Mouse (Mus musculus): ENCODE measurements around the gene Xcl1. TPM values are rescaled to one million over a fixed set of nuclear protein-coding genes. Genes with fewer than 3 reads are reported as not detected.
"Not testable (repeated sequence)": the region's sequence is repeated elsewhere in the genome, so short reads cannot be mapped to it uniquely, and the experiment has no call there.

Xcl1 gene
- polyA plus RNA-seq (2014; fragmentation: Nextera tagmentation; extraction: Ambion mirVana) = not detected in 2 replicates

DNA sequence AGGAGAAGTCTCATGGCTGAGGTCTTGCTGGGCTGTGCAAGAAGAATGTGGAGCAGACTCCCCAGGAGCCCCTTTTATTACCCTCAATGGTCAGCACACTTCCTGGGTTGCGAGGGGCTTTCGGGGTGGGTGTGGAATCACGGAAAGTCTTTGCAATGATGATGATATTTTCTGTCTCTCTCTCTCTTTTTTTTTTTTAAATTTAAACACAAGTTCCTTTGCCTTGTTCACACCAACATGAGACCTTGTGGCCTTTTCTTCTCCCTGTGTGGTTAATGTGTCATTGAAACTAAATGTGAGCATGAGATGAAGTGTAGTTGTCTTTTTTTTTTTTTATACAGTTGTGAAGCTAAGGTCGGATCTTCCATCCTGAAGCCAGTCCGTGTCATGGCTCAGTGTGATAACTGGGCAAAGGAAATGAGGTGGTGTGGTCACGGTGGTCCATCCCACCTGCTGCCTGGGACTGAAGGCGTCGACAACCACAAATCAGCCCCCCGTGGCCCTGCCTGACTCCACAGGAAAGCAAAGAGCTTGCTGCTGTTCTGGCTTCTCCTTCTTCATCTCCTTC, at the start of gene Xcl1:
Xcl1 (minus strand) TSS at position 51 of the 568 bp plus-strand sequence.
- no peak within 1 kb of the TSS for H3K27ac ChIP-seq (replicated peaks in 1 of 2; ENCODE audit: control insufficient read depth in 1 of 2, insufficient read depth in 1 of 2, low read depth in 2 of 2, low read length in 2 of 2)

DNA sequence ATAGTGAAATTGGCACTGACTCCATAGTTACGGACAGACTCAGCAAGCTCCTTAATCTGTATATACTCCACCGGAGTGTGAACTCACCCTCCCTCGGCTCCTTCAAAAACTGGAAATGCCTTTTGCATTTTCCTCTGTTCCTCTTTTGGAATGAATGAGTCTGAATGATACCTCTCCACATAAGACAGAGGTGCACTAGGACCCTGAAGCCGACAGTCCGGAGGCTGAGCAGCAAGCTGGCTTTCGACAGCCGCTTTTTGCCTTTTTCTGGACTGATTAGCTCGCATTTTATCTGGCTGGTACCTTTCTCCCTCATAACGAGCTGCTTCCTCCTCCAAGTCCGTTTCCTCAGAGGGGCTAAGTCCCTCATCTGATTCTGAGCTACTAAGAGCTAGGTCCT, 49.4 kb upstream of the Xcl1 start:
- H3K4me2 ChIP-seq (ENCODE audit: low read length); H3K4me1 ChIP-seq (ENCODE audit: control insufficient read depth in 2 of 2, insufficient read depth in 2 of 2, low read length in 2 of 2); H3K27ac ChIP-seq (replicated peaks in 1 of 2; ENCODE audit: control insufficient read depth in 1 of 2, insufficient read depth in 1 of 2, low read depth in 2 of 2, low read length in 2 of 2); H3K27me3 ChIP-seq (ENCODE audit: control insufficient read depth, insufficient read depth, low read length); H3K9ac ChIP-seq (ENCODE audit: low read length); H3K4me3 ChIP-seq (ENCODE audit: control insufficient read depth in 1 of 2, insufficient read depth in 1 of 2, low read depth in 1 of 2, low read length in 2 of 2); ATAC-seq (ENCODE audit: insufficient number of reproducible peaks, insufficient read depth, low FRiP score, low read depth); H3K36me3 ChIP-seq (ENCODE audit: control insufficient read depth, insufficient read depth, low read length): not testable (repeated sequence)
- WGBS = 81% methylated on average over 10 of the region's 10 CpGs
- peaks cover 13% of the 10 kb centered on the region for H3K9me3 ChIP-seq (ENCODE audit: control insufficient read depth, low read length)

More for the DNA sequence above, at the start of gene Xcl1:
- Histone ChIP-seq H3K9me3 (ENCODE audit: control insufficient read depth, low read length) (no peaks in the 10 kb centered on the region), H3K4me3 (ENCODE audit: control insufficient read depth in 1 of 2, insufficient read depth in 1 of 2, low read depth in 1 of 2, low read length in 2 of 2) (no peak within 1 kb of the TSS), H3K27me3 (ENCODE audit: control insufficient read depth, insufficient read depth, low read length) (no peaks in the 10 kb centered on the region), H3K9ac (ENCODE audit: low read length) (no peak within 1 kb of the TSS), H3K4me1 (ENCODE audit: control insufficient read depth in 2 of 2, insufficient read depth in 2 of 2, low read length in 2 of 2) (no peaks in the 10 kb centered on the region), H3K4me2 (ENCODE audit: low read length) (no peak within 1 kb of the TSS), H3K36me3 (ENCODE audit: control insufficient read depth, insufficient read depth, low read length) (no peaks in the 10 kb centered on the region)
- no peak for ATAC-seq (ENCODE audit: insufficient number of reproducible peaks, insufficient read depth, low FRiP score, low read depth)
- WGBS = 59% methylated on average over 9 of the region's 9 CpGs

DNA sequence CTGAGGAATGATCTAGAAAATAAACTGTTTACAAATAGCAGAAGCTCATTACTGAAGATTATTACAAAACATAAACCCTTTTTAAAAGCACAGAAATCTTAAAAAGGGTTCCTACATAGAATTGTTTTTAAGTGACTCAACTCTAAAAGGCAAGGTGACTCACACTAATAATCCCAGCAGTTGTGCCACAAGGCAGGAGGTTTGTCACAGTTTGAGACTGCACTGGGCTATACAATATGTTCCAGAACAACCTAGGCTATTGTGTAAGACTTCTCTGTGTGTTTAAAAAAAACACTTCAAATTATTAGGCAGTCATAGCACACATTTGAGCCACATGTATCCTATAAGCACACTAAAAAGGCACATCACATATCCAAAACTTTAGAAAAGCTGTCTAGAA, 42.0 kb upstream of the Xcl1 start:
- no peaks in the 10 kb centered on the region for H3K9me3 ChIP-seq (ENCODE audit: control insufficient read depth, low read length)
- ATAC-seq (ENCODE audit: insufficient number of reproducible peaks, insufficient read depth, low FRiP score, low read depth) = no peak
- no peaks in the 10 kb centered on the region for H3K27me3 ChIP-seq (ENCODE audit: control insufficient read depth, insufficient read depth, low read length)
- H3K4me1 ChIP-seq (ENCODE audit: control insufficient read depth in 2 of 2, insufficient read depth in 2 of 2, low read length in 2 of 2) = no peaks in the 10 kb centered on the region
- H3K9ac ChIP-seq (ENCODE audit: low read length) = no peak overlapping the region
- H3K36me3 ChIP-seq (ENCODE audit: control insufficient read depth, insufficient read depth, low read length) = no peaks in the 10 kb centered on the region
- H3K4me3 ChIP-seq (ENCODE audit: control insufficient read depth in 1 of 2, insufficient read depth in 1 of 2, low read depth in 1 of 2, low read length in 2 of 2) = no peak overlapping the region
- H3K27ac ChIP-seq (replicated peaks in 1 of 2; ENCODE audit: control insufficient read depth in 1 of 2, insufficient read depth in 1 of 2, low read depth in 2 of 2, low read length in 2 of 2) = no peak overlapping the region
- H3K4me2 ChIP-seq (ENCODE audit: low read length) = no peak overlapping the region

DNA sequence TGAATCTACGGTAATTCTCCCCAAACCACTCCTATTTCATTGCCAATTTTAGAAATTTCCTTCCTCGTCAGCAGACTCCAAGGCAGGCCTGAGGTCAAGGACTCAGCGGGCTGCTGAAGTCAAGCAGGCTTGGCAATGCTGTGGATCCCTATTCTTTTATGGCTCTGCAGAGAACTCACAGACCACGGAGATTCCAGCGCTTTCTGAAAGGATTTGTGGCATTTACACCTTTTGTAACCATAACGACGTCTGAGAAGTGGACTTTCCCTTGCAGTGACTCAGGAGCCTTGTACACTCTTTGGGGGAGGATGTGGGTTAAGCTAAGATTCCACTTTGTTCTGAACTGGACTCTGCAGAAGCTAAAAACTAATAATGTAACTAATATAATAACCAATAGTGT, 40.4 kb upstream of the Xcl1 start:
- H3K9ac ChIP-seq (ENCODE audit: low read length) = no peak overlapping the region

DNA sequence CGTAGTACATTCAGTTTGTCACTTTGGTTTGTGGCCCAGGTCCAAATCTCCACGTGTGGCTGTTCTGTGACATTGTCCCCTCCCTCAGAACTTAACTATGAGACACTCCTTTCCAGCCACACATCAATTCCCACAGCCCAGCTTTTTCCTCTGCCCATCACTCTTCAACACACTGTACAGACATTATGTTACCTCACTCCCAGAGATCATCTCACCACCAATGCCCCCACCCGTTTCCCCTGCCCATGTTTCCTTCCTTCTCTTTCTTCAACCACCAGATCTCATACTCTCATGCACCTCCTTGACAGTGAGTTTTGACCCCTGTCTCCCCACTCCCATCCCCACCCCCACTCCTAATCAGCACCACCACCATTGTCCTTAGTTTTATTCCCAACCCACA, 39.9 kb upstream of the Xcl1 start:
- H3K27me3 ChIP-seq (ENCODE audit: control insufficient read depth, insufficient read depth, low read length) = no peaks in the 10 kb centered on the region
- WGBS = 79% methylated on average over 3 of the region's 3 CpGs

More for the DNA sequence above, 40.4 kb upstream of the Xcl1 start:
- H3K4me3 ChIP-seq (ENCODE audit: control insufficient read depth in 1 of 2, insufficient read depth in 1 of 2, low read depth in 1 of 2, low read length in 2 of 2) = no peak overlapping the region
- WGBS = 68% methylated on average over 7 of the region's 7 CpGs
- no peak overlapping the region for H3K4me2 ChIP-seq (ENCODE audit: low read length)
- H3K9me3 ChIP-seq (ENCODE audit: control insufficient read depth, low read length) = no peaks in the 10 kb centered on the region
- H3K27me3 ChIP-seq (ENCODE audit: control insufficient read depth, insufficient read depth, low read length) = no peaks in the 10 kb centered on the region
- H3K4me1 ChIP-seq (ENCODE audit: control insufficient read depth in 2 of 2, insufficient read depth in 2 of 2, low read length in 2 of 2) = no peaks in the 10 kb centered on the region
- H3K36me3 ChIP-seq (ENCODE audit: control insufficient read depth, insufficient read depth, low read length) = no peaks in the 10 kb centered on the region
- ATAC-seq (ENCODE audit: insufficient number of reproducible peaks, insufficient read depth, low FRiP score, low read depth) = no peak
- no peak overlapping the region for H3K27ac ChIP-seq (replicated peaks in 1 of 2; ENCODE audit: control insufficient read depth in 1 of 2, insufficient read depth in 1 of 2, low read depth in 2 of 2, low read length in 2 of 2)

DNA sequence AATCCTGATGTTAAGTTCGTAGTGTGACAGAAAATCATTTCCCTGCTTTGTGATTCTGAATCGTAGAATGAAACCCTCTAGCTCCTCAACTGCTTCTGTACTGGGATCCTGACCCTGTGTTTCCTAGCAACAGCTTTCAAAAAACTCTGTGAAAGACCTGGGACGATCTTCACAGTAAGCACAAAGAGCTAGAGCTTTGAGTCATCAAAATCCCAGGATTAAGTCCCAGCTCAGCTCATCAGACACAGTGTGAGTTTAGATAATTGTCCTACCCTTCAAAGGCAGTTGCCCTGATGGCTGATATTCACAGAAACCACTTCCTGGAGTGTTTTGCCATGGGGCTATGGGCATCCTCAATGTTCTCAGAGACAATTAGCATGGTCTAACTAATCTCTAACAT, 38.5 kb upstream of the Xcl1 start:
- Histone ChIP-seq H3K27ac (replicated peaks in 1 of 2; ENCODE audit: control insufficient read depth in 1 of 2, insufficient read depth in 1 of 2, low read depth in 2 of 2, low read length in 2 of 2) (no peak overlapping the region), H3K4me1 (ENCODE audit: control insufficient read depth in 2 of 2, insufficient read depth in 2 of 2, low read length in 2 of 2) (no peaks in the 10 kb centered on the region), H3K36me3 (ENCODE audit: control insufficient read depth, insufficient read depth, low read length) (no peaks in the 10 kb centered on the region), H3K9me3 (ENCODE audit: control insufficient read depth, low read length) (no peaks in the 10 kb centered on the region), H3K4me2 (ENCODE audit: low read length) (no peak overlapping the region), H3K4me3 (ENCODE audit: control insufficient read depth in 1 of 2, insufficient read depth in 1 of 2, low read depth in 1 of 2, low read length in 2 of 2) (no peak overlapping the region), H3K27me3 (ENCODE audit: control insufficient read depth, insufficient read depth, low read length) (no peaks in the 10 kb centered on the region), H3K9ac (ENCODE audit: low read length) (no peak overlapping the region)
- 48% methylated on average over 3 of the region's 3 CpGs for WGBS
- ATAC-seq (ENCODE audit: insufficient number of reproducible peaks, insufficient read depth, low FRiP score, low read depth) = no peak

More for the DNA sequence above, 39.9 kb upstream of the Xcl1 start:
- Histone ChIP-seq H3K27ac (replicated peaks in 1 of 2; ENCODE audit: control insufficient read depth in 1 of 2, insufficient read depth in 1 of 2, low read depth in 2 of 2, low read length in 2 of 2) (no peak overlapping the region), H3K9ac (ENCODE audit: low read length) (no peak overlapping the region), H3K4me1 (ENCODE audit: control insufficient read depth in 2 of 2, insufficient read depth in 2 of 2, low read length in 2 of 2) (no peaks in the 10 kb centered on the region), H3K4me3 (ENCODE audit: control insufficient read depth in 1 of 2, insufficient read depth in 1 of 2, low read depth in 1 of 2, low read length in 2 of 2) (no peak overlapping the region), H3K4me2 (ENCODE audit: low read length) (no peak overlapping the region), H3K36me3 (ENCODE audit: control insufficient read depth, insufficient read depth, low read length) (no peaks in the 10 kb centered on the region), H3K9me3 (ENCODE audit: control insufficient read depth, low read length) (no peaks in the 10 kb centered on the region)
- ATAC-seq (ENCODE audit: insufficient number of reproducible peaks, insufficient read depth, low FRiP score, low read depth) = no peak

DNA sequence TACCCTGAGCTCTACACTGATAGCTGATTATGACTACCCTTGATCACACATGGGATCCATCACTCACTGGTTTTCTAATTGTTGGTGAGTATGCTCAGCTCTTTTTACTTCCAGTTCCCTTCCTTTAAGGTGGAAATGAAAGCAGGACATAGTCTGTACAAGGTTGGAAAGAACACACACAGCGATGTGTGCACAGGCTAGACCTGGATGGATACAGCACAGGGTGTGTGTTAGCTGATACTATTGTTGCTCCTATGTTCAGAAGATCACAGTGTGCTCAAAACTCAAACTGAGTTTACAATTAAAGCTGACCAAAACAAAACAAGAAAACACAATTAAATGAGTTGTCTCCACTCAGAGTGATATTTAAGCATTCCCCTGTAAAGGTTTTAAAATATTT, 38.0 kb upstream of the Xcl1 start:
- no peaks in the 10 kb centered on the region for H3K36me3 ChIP-seq (ENCODE audit: control insufficient read depth, insufficient read depth, low read length)
- no peak overlapping the region for H3K27ac ChIP-seq (replicated peaks in 1 of 2; ENCODE audit: control insufficient read depth in 1 of 2, insufficient read depth in 1 of 2, low read depth in 2 of 2, low read length in 2 of 2)
- no peak for ATAC-seq (ENCODE audit: insufficient number of reproducible peaks, insufficient read depth, low FRiP score, low read depth)
- no peaks in the 10 kb centered on the region for H3K9me3 ChIP-seq (ENCODE audit: control insufficient read depth, low read length)
- H3K4me1 ChIP-seq (ENCODE audit: control insufficient read depth in 2 of 2, insufficient read depth in 2 of 2, low read length in 2 of 2) = no peaks in the 10 kb centered on the region
- WGBS = 86% methylated on average over 1 of the region's 1 CpGs
- H3K27me3 ChIP-seq (ENCODE audit: control insufficient read depth, insufficient read depth, low read length) = no peaks in the 10 kb centered on the region
- no peak overlapping the region for H3K4me2 ChIP-seq (ENCODE audit: low read length)
- H3K4me3 ChIP-seq (ENCODE audit: control insufficient read depth in 1 of 2, insufficient read depth in 1 of 2, low read depth in 1 of 2, low read length in 2 of 2) = no peak overlapping the region
- H3K9ac ChIP-seq (ENCODE audit: low read length) = no peak overlapping the region

DNA sequence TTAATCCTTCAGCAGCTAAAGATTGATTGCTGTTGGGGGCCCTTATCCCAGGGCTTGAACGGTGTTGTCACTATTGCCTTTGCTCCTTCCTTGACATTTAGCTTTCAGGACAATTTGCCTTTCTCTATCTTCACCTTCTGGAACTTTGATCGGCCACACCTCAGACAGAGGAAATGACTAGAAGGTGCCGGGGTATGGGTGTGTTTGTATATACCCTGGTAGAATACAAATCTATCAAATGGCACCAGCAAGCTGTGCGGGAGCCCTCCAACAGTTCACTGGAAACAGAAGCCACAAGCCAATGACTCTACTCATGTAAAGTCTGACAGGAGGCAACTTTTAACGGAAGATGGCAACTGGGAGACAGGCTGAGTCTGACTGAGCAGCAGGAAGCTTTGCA, 37.4 kb upstream of the Xcl1 start:
- H3K4me3 ChIP-seq (ENCODE audit: control insufficient read depth in 1 of 2, insufficient read depth in 1 of 2, low read depth in 1 of 2, low read length in 2 of 2) = no peak overlapping the region
- H3K27ac ChIP-seq (replicated peaks in 1 of 2; ENCODE audit: control insufficient read depth in 1 of 2, insufficient read depth in 1 of 2, low read depth in 2 of 2, low read length in 2 of 2) = no peak overlapping the region
- H3K9ac ChIP-seq (ENCODE audit: low read length) = no peak overlapping the region
- WGBS = 86% methylated on average over 5 of the region's 5 CpGs
- no peaks in the 10 kb centered on the region for H3K9me3 ChIP-seq (ENCODE audit: control insufficient read depth, low read length)
- no peaks in the 10 kb centered on the region for H3K36me3 ChIP-seq (ENCODE audit: control insufficient read depth, insufficient read depth, low read length)
- no peaks in the 10 kb centered on the region for H3K27me3 ChIP-seq (ENCODE audit: control insufficient read depth, insufficient read depth, low read length)
- no peak overlapping the region for H3K4me2 ChIP-seq (ENCODE audit: low read length)
- H3K4me1 ChIP-seq (ENCODE audit: control insufficient read depth in 2 of 2, insufficient read depth in 2 of 2, low read length in 2 of 2) = no peaks in the 10 kb centered on the region
- no peak for ATAC-seq (ENCODE audit: insufficient number of reproducible peaks, insufficient read depth, low FRiP score, low read depth)

All from heart, embryonic 14.5 days (tissue).